Mouse (Mus musculus) kidney, adult 2 months (tissue): ENCODE data around the gene Ucp1. TPM values are rescaled to one million over a fixed set of nuclear protein-coding genes. Genes with fewer than 3 reads are reported as not detected.

Experiments used
- DNase-seq: peaks from one replicate; pipeline ENCODE4 v3.0.0; 2021
- H3K27ac ChIP-seq: fragments of 200-500 bp; 2 replicates; pipeline ENCODE4 v1.5.1; 2012; ENCODE audit warnings: low read depth, low read length, control low read depth, inconsistent platforms; ENCODE audit not compliant: insufficient read depth
- H3K27me3 ChIP-seq: fragments of 200-500 bp; replicated peaks from 2 replicates; pipeline ENCODE4 v1.6.1; 2012; ENCODE audit warnings: mild to moderate bottlenecking, moderate library complexity, low read length, inconsistent platforms; ENCODE audit not compliant: control insufficient read depth, insufficient read depth
- H3K36me3 ChIP-seq: fragments of 200-500 bp; 2 replicates; pipeline ENCODE4 v1.6.1; 2012; ENCODE audit warnings: mild to moderate bottlenecking, moderate library complexity, low read length, inconsistent platforms; ENCODE audit not compliant: control insufficient read depth, insufficient read depth
- H3K4me1 ChIP-seq: fragments of 200-500 bp; 2 replicates; pipeline ENCODE4 v1.6.1; 2011; ENCODE audit warnings: low read length; ENCODE audit not compliant: control insufficient read depth, insufficient read depth
- H3K4me3 ChIP-seq: fragments of 200-500 bp; 2 replicates; pipeline ENCODE4 v1.5.1; 2011; ENCODE audit warnings: mild to moderate bottlenecking, low read depth, low read length, control low read depth; ENCODE audit not compliant: insufficient read depth
- CTCF ChIP-seq: fragments of 200-500 bp; conservative IDR thresholded peaks from 2 replicates; pipeline ENCODE4 v1.5.1; 2011; ENCODE audit warnings: low read depth, mild to moderate bottlenecking, control low read depth, low read length, moderate library complexity, mixed read lengths; ENCODE audit not compliant: insufficient read depth, insufficient read length
- POLR2A ChIP-seq: fragments of 200-500 bp; IDR thresholded peaks from one replicate; pipeline ENCODE4 v1.6.1; 2011; ENCODE audit warnings: low read depth, low read length, control low read depth
- WGBS: fragments of 180-500 bp; shearing (Covaris S2); methylation state at CpG from one replicate; pipeline ENCODE4 v1.1.7; 2018; 5-methylcytosine and 5-hydroxymethylcytosine counted together
- polyA plus RNA-seq: library from polyadenylated mRNA; depleted of rRNA; stranded (reverse); fragments of >200 nt; gene quantifications from 2 replicates; pipeline ENCODE4 v1.2.3, GENCODE M21; 2012; rRNA removed

The Ucp1 gene
- polyA plus RNA-seq, result 255 and 374 TPM in 2 replicates

GRCm38 (mm10) chr8:83290176-83290575 is at the start of gene Ucp1:
Ucp1 (plus strand) TSS chr8:83290352.
- Histone ChIP-seq H3K4me1 (no peaks in the 10 kb centered on the region), H3K27me3 (no peaks in the 10 kb centered on the region; the same call in 1 of the 2 replicates), H3K36me3 (no peaks in the 10 kb centered on the region), H3K27ac (no peak within 1 kb of the TSS), H3K4me3 (no peak within 1 kb of the TSS)
- TF ChIP-seq POLR2A (no peak), CTCF (no peak)
- no peak for DNase-seq
- WGBS, result 3% methylated on average over 20 of the region's 20 CpGs

- TF ChIP-seq CTCF (no peak), POLR2A (no peak)
- H3K4me3 ChIP-seq, result no peak overlapping the region
- WGBS, result 78% methylated on average over 7 of the region's 7 CpGs
- no peak overlapping the region for H3K27ac ChIP-seq
- no peak for DNase-seq
- no peaks in the 10 kb centered on the region for H3K27me3 ChIP-seq
- H3K4me1 ChIP-seq, result peaks cover 5% of the 10 kb centered on the region; the same call in 1 of the 2 replicates
- H3K36me3 ChIP-seq, result no peaks in the 10 kb centered on the region
Measured at GRCm38 (mm10) chr8:83244151-83244550, 46.0 kb upstream of the Ucp1 start.

- WGBS, result 79% methylated on average over 6 of the region's 6 CpGs
- H3K4me1 ChIP-seq, result no peaks in the 10 kb centered on the region
- no peaks in the 10 kb centered on the region for H3K36me3 ChIP-seq
- H3K4me3 ChIP-seq, result no peak overlapping the region
- TF ChIP-seq CTCF, result no peak
- no peak for TF ChIP-seq POLR2A
- no peak overlapping the region for H3K27ac ChIP-seq
- DNase-seq, result peak; percentile 39
- no peaks in the 10 kb centered on the region for H3K27me3 ChIP-seq
Measured at GRCm38 (mm10) chr8:83250858-83251257, 39.3 kb upstream of the Ucp1 start.

DNA sequence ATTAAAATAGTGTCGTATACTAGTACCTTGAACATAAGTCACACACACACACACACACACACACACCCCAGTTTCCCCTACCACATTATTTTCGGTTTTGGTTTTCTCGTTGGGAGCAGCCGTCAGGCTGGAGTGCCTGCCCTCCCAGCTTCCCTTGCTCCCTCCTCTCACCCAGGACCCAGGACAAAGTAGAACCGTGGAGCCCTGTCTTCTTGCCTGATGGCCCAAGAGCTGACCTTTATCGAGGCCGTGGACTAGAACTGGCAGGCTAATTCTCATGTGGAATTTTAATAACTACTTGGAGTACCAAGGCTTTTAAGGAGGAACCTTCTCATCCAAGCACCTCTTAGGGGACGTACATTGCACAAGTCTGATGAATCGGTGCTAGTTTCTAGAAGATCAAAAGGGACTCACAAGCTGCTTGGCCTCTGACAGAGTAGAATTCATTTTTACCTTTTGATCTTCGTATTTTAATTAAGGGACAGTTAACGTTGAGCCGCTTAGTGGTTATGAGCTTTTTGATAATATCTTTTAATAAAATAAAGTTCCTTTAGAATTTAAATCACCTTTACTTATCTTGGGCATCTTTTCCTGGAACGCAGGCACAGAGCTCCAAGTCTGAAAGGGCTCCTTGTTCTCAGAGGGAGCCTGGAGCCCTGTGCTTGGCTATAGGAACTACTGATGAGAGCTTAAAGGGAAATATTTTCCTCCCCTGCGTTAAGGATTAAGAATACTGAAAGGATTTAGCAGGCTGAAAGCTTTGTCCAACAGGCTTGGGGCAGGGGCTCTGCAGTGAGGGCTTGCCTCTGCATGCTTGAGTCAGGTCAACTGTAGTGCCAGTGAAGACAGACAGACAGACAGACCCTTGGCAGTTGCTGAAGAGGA is 38.5 kb upstream of the Ucp1 start:
- DNase-seq, result no peak
- TF ChIP-seq POLR2A (no peak), CTCF (no peak)
- Histone ChIP-seq H3K4me3 (no peak overlapping the region), H3K27me3 (no peaks in the 10 kb centered on the region), H3K36me3 (no peaks in the 10 kb centered on the region), H3K4me1 (no peaks in the 10 kb centered on the region), H3K27ac (0 out of 2 replicates have a peak overlapping the region, but pooled peaks have one; percentile 11)
- 57% methylated on average over 14 of the region's 14 CpGs for WGBS

DNA sequence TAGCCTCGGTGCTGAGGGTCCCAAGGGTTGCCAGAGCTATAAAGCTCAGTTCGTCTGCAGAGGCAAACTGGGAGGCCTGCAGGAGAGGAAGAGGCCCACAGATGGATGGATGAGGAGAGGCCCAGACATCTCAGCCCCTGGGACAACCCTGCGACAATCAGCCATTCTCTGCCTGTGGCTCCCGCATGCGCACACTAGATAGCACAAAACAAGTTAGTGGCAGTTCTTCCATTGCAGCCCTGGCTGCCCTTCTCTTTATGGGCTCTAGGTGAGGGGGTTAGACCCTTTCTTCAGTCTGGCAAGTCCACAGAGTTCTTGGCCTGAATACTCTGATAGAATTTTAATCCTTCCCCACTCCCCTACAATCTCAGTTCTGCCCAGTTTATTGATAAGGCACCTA is 37.4 kb upstream of the Ucp1 start:
- H3K4me1 ChIP-seq, result no peaks in the 10 kb centered on the region
- no peak overlapping the region for H3K4me3 ChIP-seq
- H3K27ac ChIP-seq, result no peak overlapping the region
- H3K27me3 ChIP-seq, result no peaks in the 10 kb centered on the region
- no peaks in the 10 kb centered on the region for H3K36me3 ChIP-seq
- WGBS, result 87% methylated on average over 5 of the region's 5 CpGs
- TF ChIP-seq POLR2A (no peak), CTCF (no peak)
- DNase-seq, result no peak

GRCm38 (mm10) chr8:83257631-83258030 is 32.5 kb upstream of the Ucp1 start:
- H3K36me3 ChIP-seq, result no peaks in the 10 kb centered on the region
- H3K4me3 ChIP-seq, result no peak overlapping the region
- DNase-seq, result no peak
- TF ChIP-seq POLR2A (no peak), CTCF (no peak)
- WGBS, result 91% methylated on average over 5 of the region's 5 CpGs
- H3K27me3 ChIP-seq, result no peaks in the 10 kb centered on the region
- no peak overlapping the region for H3K27ac ChIP-seq
- no peaks in the 10 kb centered on the region for H3K4me1 ChIP-seq

- H3K4me1 ChIP-seq, result no peaks in the 10 kb centered on the region
- H3K36me3 ChIP-seq, result no peaks in the 10 kb centered on the region
- peak; percentile 50 for DNase-seq
- no peak overlapping the region for H3K27ac ChIP-seq
- H3K27me3 ChIP-seq, result no peaks in the 10 kb centered on the region
- 69% methylated on average over 16 of the region's 16 CpGs for WGBS
- H3K4me3 ChIP-seq, result no peak overlapping the region
- TF ChIP-seq POLR2A (no peak), CTCF (peak; percentile 81)
Measured at GRCm38 (mm10) chr8:83260418-83261215, 29.5 kb upstream of the Ucp1 start.
